Mouse (Mus musculus): ENCODE data around the gene Btd. TPM values are rescaled to one million over a fixed set of nuclear protein-coding genes. Genes with fewer than 3 reads are reported as not detected.

Btd gene
- total RNA-seq, 2 experiments from 2014 or later, result 11.8 to 11.9 TPM

DNA sequence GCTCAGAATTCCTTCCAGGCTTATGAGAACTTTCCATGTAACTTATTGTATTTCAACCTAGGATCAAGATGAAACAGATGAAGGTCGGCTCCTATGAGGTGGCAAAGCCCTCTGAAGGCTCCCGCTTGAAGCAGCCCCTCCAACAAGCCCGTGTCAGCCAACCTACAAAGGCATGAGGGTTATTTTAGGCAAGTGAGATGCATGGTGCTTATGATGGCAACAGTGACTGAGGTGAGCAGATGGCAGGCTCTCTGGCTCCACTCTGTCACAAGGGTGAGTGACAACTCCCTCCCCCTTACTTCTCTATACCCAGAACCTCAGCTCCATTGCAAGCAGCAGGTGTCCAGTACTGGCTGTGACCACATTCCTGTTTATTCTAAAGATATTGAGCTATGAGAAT lies 56.5 kb downstream of the Btd start:
- DNase-seq (ENCODE audit: low spot score in 2 of 2), result no peak

GRCm38 (mm10) chr14:31697755-31698154 lies 56.9 kb downstream of the Btd start:
- no peak for DNase-seq (ENCODE audit: low spot score in 2 of 2)

DNA sequence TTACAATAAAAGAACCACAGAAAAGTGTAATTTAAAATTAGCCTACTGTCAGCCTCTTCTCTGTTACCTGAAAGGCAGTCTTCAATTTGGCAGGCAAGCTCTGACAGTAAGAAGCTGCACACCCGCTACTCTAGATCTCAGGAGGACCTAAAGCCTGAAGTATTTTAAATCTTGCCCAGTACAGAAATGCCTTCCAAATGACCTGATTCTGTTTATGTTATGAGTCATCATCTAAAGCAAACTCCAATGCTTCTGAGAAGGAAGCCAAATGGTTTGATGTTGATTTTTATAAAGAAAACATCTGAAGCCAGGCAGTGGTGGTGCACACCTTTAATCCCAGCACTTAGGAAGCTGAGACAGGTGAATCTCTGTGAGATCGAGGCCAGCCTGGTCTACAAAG lies 59.5 kb downstream of the Btd start:
- no peak for DNase-seq (ENCODE audit: low spot score in 2 of 2)

- DNase-seq (ENCODE audit: low spot score in 2 of 2), result no peak
These were observed 68.5 kb downstream of the Btd start for GRCm38 (mm10) chr14:31709343-31709742.

DNA sequence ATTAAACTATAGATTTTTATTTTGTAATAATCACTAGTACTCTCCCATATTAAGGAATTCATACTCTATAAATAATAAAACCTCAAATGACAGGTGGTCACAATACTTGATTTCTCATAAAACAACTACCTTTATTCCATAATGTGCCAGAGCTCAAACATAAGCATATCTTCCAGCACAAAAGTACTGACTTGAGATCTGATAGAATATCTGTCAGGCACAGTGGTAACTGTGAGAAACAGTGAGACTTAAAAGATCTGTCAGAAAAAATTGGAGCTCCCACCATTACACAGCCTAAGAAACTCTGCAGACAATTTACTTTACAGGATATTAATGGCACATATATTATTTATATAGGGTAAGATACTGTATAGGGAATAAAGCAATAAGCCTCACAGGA lies 74.8 kb downstream of the Btd start:
- DNase-seq (ENCODE audit: low spot score in 2 of 2), result no peak

DNA sequence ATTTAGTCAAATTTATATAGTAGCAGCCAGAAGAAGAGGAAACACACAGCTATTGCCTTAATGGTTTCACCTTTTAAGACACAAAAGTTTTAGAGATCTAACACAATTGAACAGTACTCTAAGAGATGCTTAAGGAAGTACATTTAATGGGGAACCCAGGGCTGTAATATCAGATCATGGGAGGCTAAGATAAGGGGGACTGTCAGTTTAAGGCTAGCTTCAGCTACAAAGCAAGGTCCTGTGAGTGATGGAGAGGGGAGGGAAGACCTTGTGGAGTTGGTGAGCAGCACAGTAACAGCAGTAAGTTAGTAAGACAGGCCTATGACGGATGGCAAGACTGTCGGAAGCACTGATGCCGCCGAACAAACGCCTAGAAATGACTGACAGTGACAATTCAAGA lies 76.5 kb downstream of the Btd start:
- DNase-seq (ENCODE audit: low spot score in 2 of 2), result no peak

Other genes starting within 250 kb of the Btd start
- gene Sh3bp5, start 204.9 kb upstream of the Btd start, total RNA-seq (2021), result 100 to 1,000 TPM; 120 to 125 TPM
- gene Eaf1, start 146.6 kb upstream of the Btd start, total RNA-seq (2021), result 10 to 100 TPM; 16.1 to 19.1 TPM
- gene Mettl6, start 146.0 kb upstream of the Btd start, total RNA-seq (2021), result 10 to 100 TPM; 26.7 to 29.4 TPM
- under 1 TPM; 0.23 to 0.33 TPM for gene Colq, start 49.7 kb upstream of the Btd start, total RNA-seq (2021)
- not detected for gene Gm49387, start 150 bp upstream of the Btd start, total RNA-seq (2021)
- gene Hacl1, start 258 bp downstream of the Btd start, total RNA-seq (2021), result 1 to 10 TPM; 8.9 TPM
- gene Ankrd28, start 189.6 kb downstream of the Btd start, total RNA-seq (2021), result 10 to 100 TPM; 57.7 to 63.9 TPM